Mouse (Mus musculus) heart, postnatal 0 days (tissue): Measurements from ENCODE around the gene Uvrag.

Experiments used
- CTCF ChIP-seq: IDR thresholded peaks from 2 replicates; pipeline ENCODE4 v1.5.1; 2016; ENCODE audit warnings: antibody characterized with exemption, control low read depth, low read depth
- EP300 ChIP-seq: IDR thresholded peaks from 2 replicates; pipeline ENCODE4 v1.6.1; 2016; ENCODE audit warnings: antibody characterized with exemption, low read depth

- TF ChIP-seq CTCF (no peak), EP300 (no peak)
Measured at GRCm38 (mm10) chr7:98853806-98854205, 287.1 kb downstream of the Uvrag start.
